In the genomic region with DNA sequence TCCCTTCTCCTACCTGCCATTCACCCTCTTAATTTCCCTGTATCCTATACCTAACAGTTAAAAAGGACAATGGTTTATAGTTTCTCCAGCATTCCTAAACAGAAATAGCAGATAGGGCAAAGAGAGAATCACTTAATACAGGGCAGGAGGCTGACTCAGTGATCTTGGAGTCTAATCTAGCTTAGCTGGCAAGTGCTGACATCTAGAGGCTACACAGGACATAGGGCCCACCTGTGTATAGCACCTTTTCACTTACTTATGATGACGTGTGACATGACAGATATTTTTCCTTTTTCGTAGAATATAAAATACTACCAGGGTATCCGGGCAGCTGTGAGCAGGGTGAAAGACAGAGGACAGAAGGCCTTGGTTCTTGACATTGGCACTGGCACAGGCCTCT, we compare ENCODE assay signal across 27 mouse cellular contexts. TPM values are rescaled to one million over a fixed set of nuclear protein-coding genes. Genes with fewer than 3 reads are reported as not detected.
A peak's percentile ranks its signal among the peaks of the same experiment; 100 is the strongest.
DNase-seq lines count a peak whose midpoint lies in the region; ATAC-seq and TF ChIP-seq lines count a peak whose summit lies in the region.
"Had no signal": no experiment of that assay in that cellular context is flagged by ENCODE, and none has a peak within 500 bp of the region (broad histone marks: within the 10 kb centered on the region; RNA-seq: fewer than 3 reads in every experiment).

No protein-coding gene starts in this region.

- no peak for ATAC-seq in hindbrain, postnatal 0 days
- ATAC-seq in hindbrain, embryonic 12.5 days (ENCODE audit: low FRiP score): no peak
- no peak for ATAC-seq in liver, postnatal 0 days
- ATAC-seq: midbrain, embryonic 15.5 days had no signal

- H3K27me3 ChIP-seq in hindbrain, postnatal 0 days (ENCODE audit: insufficient read depth, low read length): no peaks in the 10 kb centered on the region
- H3K27me3 ChIP-seq in hindbrain, embryonic 12.5 days: no peaks in the 10 kb centered on the region
- H3K27me3 ChIP-seq in liver, postnatal 0 days (ENCODE audit: insufficient read depth, low read length): no peaks in the 10 kb centered on the region
- no peaks in the 10 kb centered on the region for H3K27me3 ChIP-seq in CH12.LX (replicated peaks)
- H3K27me3 ChIP-seq: embryonic facial prominence, embryonic 13.5 days; forebrain, embryonic 12.5 days; limb, embryonic 13.5 days; liver, embryonic 15.5 days; midbrain, embryonic 15.5 days; neural tube, embryonic 13.5 days had no signal

- no peaks in the 10 kb centered on the region for H3K79me2 ChIP-seq in CH12.LX (replicated peaks; ENCODE audit: control insufficient read depth, extremely low read depth, insufficient read depth, poor library complexity, severe bottlenecking)

- TF ChIP-seq POLR2A in CH12.LX (IDR thresholded peaks at IDR 0.05; ENCODE audit: low read depth, low read length): no peak
- no peak for TF ChIP-seq POLR2A in bone marrow macrophage, adult 2 months (IDR thresholded peaks at IDR 0.05; ENCODE audit: borderline replicate concordance, low read depth, low read length)

- H3K9me3 ChIP-seq in hindbrain, postnatal 0 days (ENCODE audit: low read length): no peaks in the 10 kb centered on the region
- H3K9me3 ChIP-seq in hindbrain, embryonic 12.5 days (replicated peaks): no peaks in the 10 kb centered on the region
- H3K9me3 ChIP-seq in liver, postnatal 0 days (ENCODE audit: low read length): no peaks in the 10 kb centered on the region
- H3K9me3 ChIP-seq in CH12.LX (replicated peaks; ENCODE audit: low read length): no peaks in the 10 kb centered on the region
- H3K9me3 ChIP-seq: embryonic facial prominence, embryonic 13.5 days; forebrain, embryonic 12.5 days; limb, embryonic 13.5 days; liver, embryonic 15.5 days; midbrain, embryonic 15.5 days; neural tube, embryonic 13.5 days had no signal

- dilution Hi-C loops in CH12.LX (cut with MboI; ENCODE audit: extremely low pct_ligation_motif_present, extremely low pct_unique_long_range_greater_than_20kb, low sequenced_read_pairs): no loop called here

- no peaks in the 10 kb centered on the region for H3K4me1 ChIP-seq in hindbrain, postnatal 0 days (ENCODE audit: insufficient read depth, low read length)
- no peaks in the 10 kb centered on the region for H3K4me1 ChIP-seq in hindbrain, embryonic 12.5 days
- no peaks in the 10 kb centered on the region for H3K4me1 ChIP-seq in liver, postnatal 0 days (ENCODE audit: insufficient read depth)
- peaks cover 0 to 8% of the 10 kb centered on the region in 2 experiments; a peak in 2 of 4 replicates for H3K4me1 ChIP-seq in CH12.LX (ENCODE audit: control insufficient read depth in 1 of 2, insufficient read depth in 2 of 2)
- peaks cover 28% of the 10 kb centered on the region for H3K4me1 ChIP-seq in bone marrow macrophage, adult 2 months (ENCODE audit: control insufficient read depth, insufficient read depth, low read length)
- H3K4me1 ChIP-seq: embryonic facial prominence, embryonic 13.5 days; forebrain, embryonic 12.5 days; limb, embryonic 13.5 days; liver, embryonic 15.5 days; midbrain, embryonic 15.5 days; neural tube, embryonic 13.5 days had no signal

- peak; percentile 17 for DNase-seq in hindbrain, postnatal 0 days (ENCODE audit: low spot score)
- DNase-seq in liver, postnatal 0 days: no peak
- DNase-seq in liver (no peak), CH12.LX (ENCODE audit: extremely low read depth) (no peak)
- no peak for DNase-seq in spleen, postnatal 4 days (ENCODE audit: low spot score in 2 of 2)
- no peak for DNase-seq in spleen, postnatal 10 days (ENCODE audit: low spot score in 2 of 2)
- DNase-seq: adrenal gland, postnatal 36 days; B cell, adult 2 months; cerebellum, adult 18-20 months; cerebellum, postnatal 14 days; kidney, adult 2 months; kidney, postnatal 10 days; lung, postnatal 14 days; right cerebral cortex, postnatal 4 days; thymus, adult 2 months; thymus, postnatal 4 days had no signal

- H3K27ac ChIP-seq in hindbrain, postnatal 0 days: no peak overlapping the region
- no peak overlapping the region for H3K27ac ChIP-seq in hindbrain, embryonic 12.5 days
- H3K27ac ChIP-seq in liver, postnatal 0 days (ENCODE audit: low read depth): no peak overlapping the region
- H3K27ac ChIP-seq in CH12.LX (ENCODE audit: insufficient read depth, low read depth): no peak overlapping the region
- H3K27ac ChIP-seq in bone marrow macrophage, adult 2 months (ENCODE audit: insufficient read depth, low read depth, low read length): peak overlapping the region; percentile 34
- H3K27ac ChIP-seq: embryonic facial prominence, embryonic 13.5 days; forebrain, embryonic 12.5 days; limb, embryonic 13.5 days; liver, embryonic 15.5 days; midbrain, embryonic 15.5 days; neural tube, embryonic 13.5 days had no signal

- peak; percentile 29; the same call in 1 of the 2 replicates for TF ChIP-seq CTCF in hindbrain, postnatal 0 days (IDR thresholded peaks at IDR 0.05; ENCODE audit: low read depth)
- TF ChIP-seq CTCF in liver, postnatal 0 days (IDR thresholded peaks at IDR 0.05; ENCODE audit: low read depth): peak; percentile 24
- peak in 1 of 2 experiments; percentile 49; a peak in 2 of 4 replicates for TF ChIP-seq CTCF in CH12.LX (conservative IDR thresholded peaks at IDR 0.05 in 1 of 2, IDR thresholded peaks at IDR 0.05 in 1 of 2; ENCODE audit: low read depth in 2 of 2, low read length in 2 of 2)
- no peak for TF ChIP-seq CTCF in bone marrow macrophage, adult 2 months (IDR thresholded peaks at IDR 0.05; ENCODE audit: low read depth, low read length)

- no peak overlapping the region for H3K9ac ChIP-seq in hindbrain, postnatal 0 days (replicated peaks; ENCODE audit: low read length)
- H3K9ac ChIP-seq in hindbrain, embryonic 12.5 days: no peak overlapping the region
- no peak overlapping the region for H3K9ac ChIP-seq in liver, postnatal 0 days (replicated peaks)
- no peak overlapping the region for H3K9ac ChIP-seq in CH12.LX (ENCODE audit: insufficient read depth, low read depth)
- H3K9ac ChIP-seq: embryonic facial prominence, embryonic 13.5 days; forebrain, embryonic 12.5 days; limb, embryonic 13.5 days; liver, embryonic 15.5 days; midbrain, embryonic 15.5 days; neural tube, embryonic 13.5 days had no signal

- TF ChIP-seq RAD21 in CH12.LX (IDR thresholded peaks at IDR 0.05; ENCODE audit: low read depth, low read length): peak; percentile 9

- H3K4me2 ChIP-seq in hindbrain, postnatal 0 days (ENCODE audit: low read depth, low read length): no peak overlapping the region
- no peak overlapping the region for H3K4me2 ChIP-seq in hindbrain, embryonic 12.5 days (replicated peaks)
- H3K4me2 ChIP-seq in liver, postnatal 0 days (ENCODE audit: low read depth, low read length): no peak overlapping the region
- no peak overlapping the region for H3K4me2 ChIP-seq in CH12.LX (ENCODE audit: insufficient read depth, low read depth, poor library complexity, severe bottlenecking)
- H3K4me2 ChIP-seq: embryonic facial prominence, embryonic 13.5 days; forebrain, embryonic 12.5 days; heart, embryonic 11.5 days; limb, embryonic 13.5 days; liver, embryonic 15.5 days; midbrain, embryonic 15.5 days; neural tube, embryonic 13.5 days had no signal

- no peak for TF ChIP-seq EP300 in liver, postnatal 0 days (IDR thresholded peaks at IDR 0.05; ENCODE audit: low read depth)
- TF ChIP-seq EP300 in CH12.LX (IDR thresholded peaks at IDR 0.05; ENCODE audit: low read length): no peak

- no peak overlapping the region for H3K4me3 ChIP-seq in hindbrain, postnatal 0 days (ENCODE audit: low read length)
- no peak overlapping the region for H3K4me3 ChIP-seq in hindbrain, embryonic 12.5 days
- no peak overlapping the region for H3K4me3 ChIP-seq in liver, postnatal 0 days (ENCODE audit: low read depth, low read length)
- H3K4me3 ChIP-seq in CH12.LX (replicated peaks in 1 of 3; ENCODE audit: low read depth in 2 of 3, low read length in 2 of 3, poor library complexity in 1 of 3): no peak overlapping the region
- no peak overlapping the region for H3K4me3 ChIP-seq in bone marrow macrophage, adult 2 months (ENCODE audit: insufficient read depth, low read length)
- H3K4me3 ChIP-seq: embryonic facial prominence, embryonic 13.5 days; erythroblast, embryonic 14.5 days; forebrain, embryonic 12.5 days; limb, embryonic 13.5 days; liver, embryonic 15.5 days; midbrain, embryonic 15.5 days; myocyte; neural tube, embryonic 13.5 days had no signal

- in situ Hi-C loops in CH12.LX (cut with MboI; ENCODE audit: low pct_ligation_motif_present, low pct_unique_long_range_greater_than_20kb, low sequenced_read_pairs): no loop called here

- H3K36me3 ChIP-seq in hindbrain, postnatal 0 days (ENCODE audit: insufficient read depth, low read length): peaks cover 38% of the 10 kb centered on the region
- H3K36me3 ChIP-seq in hindbrain, embryonic 12.5 days: peaks cover 71% of the 10 kb centered on the region
- H3K36me3 ChIP-seq in liver, postnatal 0 days (replicated peaks; ENCODE audit: insufficient read depth, low read length): peaks cover 25% of the 10 kb centered on the region
- H3K36me3 ChIP-seq in CH12.LX (replicated peaks in 1 of 2; ENCODE audit: control insufficient read depth in 1 of 2, insufficient read depth in 1 of 2, low read length in 1 of 2): peaks cover 66 to 93% of the 10 kb centered on the region in 2 experiments

- WGBS in hindbrain, postnatal 0 days: 92% methylated on average over 3 of the region's 3 CpGs
- WGBS in hindbrain, embryonic 12.5 days: 93% methylated on average over 3 of the region's 3 CpGs
- WGBS in liver, postnatal 0 days (ENCODE audit: insufficient replicate concordance): 85% methylated on average over 3 of the region's 3 CpGs

RNA-seq across cellular contexts. Expression of a gene that starts 8.9 kb away (rescaled TPM):
- total RNA-seq in hindbrain, postnatal 0 days (2014; rRNA removed): 60.1 and 71.3 TPM in 2 replicates
- polyA plus RNA-seq in hindbrain, postnatal 0 days (2015; fragmentation: Nextera tagmentation; extraction: Ambion mirVana): 47.2 and 50.9 TPM in 2 replicates
- polyA plus RNA-seq in hindbrain, embryonic 12.5 days (2016; fragmentation: Nextera tagmentation; extraction: Ambion mirVana): 50.9 and 53.0 TPM in 2 replicates
- polyA plus RNA-seq in liver, postnatal 0 days (2015; fragmentation: Nextera tagmentation; extraction: Ambion mirVana): 10.4 and 11.0 TPM in 2 replicates
- 83.7 and 87.3 TPM in 2 replicates for total RNA-seq in CH12.LX (2012; rRNA removed)
- total RNA-seq in CH12.LX (2014; rRNA removed): 69.5 and 73.9 TPM in 2 replicates
- polyA plus RNA-seq in CH12.LX (2012; ENCODE audit: insufficient read length, low read depth): 48.4 and 56.5 TPM in 2 replicates
- polyA plus RNA-seq in bone marrow macrophage, adult 2 months (2012; ENCODE audit: insufficient read depth, insufficient read length, missing spikeins): 3.9 and 8.8 TPM in 2 replicates

RNA-seq across cellular contexts. Expression of a gene that starts 8.9 kb away (rescaled TPM):
- total RNA-seq in hindbrain, postnatal 0 days (2014; rRNA removed): 56.7 and 67.6 TPM in 2 replicates
- 36.1 and 37.4 TPM in 2 replicates for polyA plus RNA-seq in hindbrain, postnatal 0 days (2015; fragmentation: Nextera tagmentation; extraction: Ambion mirVana)
- polyA plus RNA-seq in hindbrain, embryonic 12.5 days (2016; fragmentation: Nextera tagmentation; extraction: Ambion mirVana): 37.2 and 38.5 TPM in 2 replicates
- 12.1 and 12.5 TPM in 2 replicates for polyA plus RNA-seq in liver, postnatal 0 days (2015; fragmentation: Nextera tagmentation; extraction: Ambion mirVana)
- total RNA-seq in CH12.LX (2012; rRNA removed) (38.7 and 44.1 TPM in 2 replicates), CH12.LX (2014; rRNA removed) (65.1 and 79.5 TPM in 2 replicates)
- 60.0 and 62.5 TPM in 2 replicates for polyA plus RNA-seq in CH12.LX (2012; ENCODE audit: insufficient read length, low read depth)
- 25.5 and 26.5 TPM in 2 replicates for polyA plus RNA-seq in bone marrow macrophage, adult 2 months (2012; ENCODE audit: insufficient read depth, insufficient read length, missing spikeins)

RNA-seq across cellular contexts. Expression of a gene that starts 51.0 kb away (rescaled TPM):
- 35.2 and 39.1 TPM in 2 replicates for total RNA-seq in hindbrain, postnatal 0 days (2014; rRNA removed)
- polyA plus RNA-seq in hindbrain, postnatal 0 days (2015; fragmentation: Nextera tagmentation; extraction: Ambion mirVana): 49.9 and 53.2 TPM in 2 replicates
- 55.8 and 60.8 TPM in 2 replicates for polyA plus RNA-seq in hindbrain, embryonic 12.5 days (2016; fragmentation: Nextera tagmentation; extraction: Ambion mirVana)
- 2.6 and 3.2 TPM in 2 replicates for polyA plus RNA-seq in liver, postnatal 0 days (2015; fragmentation: Nextera tagmentation; extraction: Ambion mirVana)
- 24.2 and 27.8 TPM in 2 replicates for total RNA-seq in CH12.LX (2012; rRNA removed)
- total RNA-seq in CH12.LX (2014; rRNA removed): 29.5 and 32.6 TPM in 2 replicates
- polyA plus RNA-seq in CH12.LX (2012; ENCODE audit: insufficient read length, low read depth): 61.8 and 67.1 TPM in 2 replicates
- 8.3 and 9.4 TPM in 2 replicates for polyA plus RNA-seq in bone marrow macrophage, adult 2 months (2012; ENCODE audit: insufficient read depth, insufficient read length, missing spikeins)
